8 mouse cellular contexts compared by ENCODE assay signal in the genomic region with DNA sequence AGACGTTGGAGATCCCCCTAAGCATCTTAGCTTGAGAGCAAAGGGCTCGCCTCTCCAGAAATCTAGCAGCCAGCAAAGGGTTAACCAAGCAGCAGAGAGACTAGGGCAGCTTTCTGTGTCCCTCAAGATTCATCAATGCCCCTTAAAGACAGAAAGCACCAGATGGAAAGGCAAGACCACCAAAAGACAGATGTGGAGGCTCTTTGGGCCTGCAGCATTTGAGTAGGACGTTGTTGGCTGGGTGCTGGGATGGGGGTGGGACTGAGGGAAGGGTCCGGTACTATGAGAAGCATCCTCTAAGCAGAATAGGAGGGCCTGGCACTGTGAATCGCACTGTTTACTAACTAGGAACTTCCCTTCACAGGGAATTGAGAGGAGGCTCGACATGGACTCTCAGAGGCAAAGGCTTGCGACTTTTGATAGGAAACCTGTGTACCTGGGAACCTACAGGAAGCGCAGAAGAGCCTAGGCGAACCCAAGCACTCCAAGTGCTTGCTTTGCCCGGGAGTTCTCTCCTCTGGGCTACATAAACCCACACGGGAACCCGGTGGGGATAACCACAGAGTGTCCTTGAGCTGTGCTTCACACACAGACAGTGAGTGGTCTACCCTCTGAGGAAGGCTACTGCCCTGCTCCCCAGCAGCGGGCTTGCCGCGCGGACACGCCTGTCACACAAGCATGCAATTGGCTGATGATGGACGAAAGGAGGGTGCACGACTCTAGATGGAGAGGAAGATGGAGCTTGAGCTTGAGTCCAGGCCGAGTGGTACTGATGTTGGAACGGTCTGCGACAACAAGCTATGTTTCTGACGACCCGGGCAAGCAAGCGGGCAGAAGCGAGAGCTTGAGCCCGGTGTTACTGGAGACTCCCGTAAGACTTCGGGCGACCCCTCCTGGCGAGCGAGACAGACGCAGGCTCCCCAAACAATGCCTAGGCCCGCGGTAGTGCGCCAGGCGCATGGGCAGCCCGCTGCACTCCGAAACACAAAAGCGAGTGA. TPM values are rescaled to one million over a fixed set of nuclear protein-coding genes. Genes with fewer than 3 reads are reported as not detected.
DNase-seq lines count a peak whose midpoint lies in the region; ATAC-seq and TF ChIP-seq lines count a peak whose summit lies in the region.

No protein-coding gene starts in this region.

- H3K4me3 ChIP-seq in E14TG2a.4 (replicated peaks; ENCODE audit: low read length): peak overlapping the region; percentile 83
- peak overlapping the region; percentile 33 for H3K4me3 ChIP-seq in hindbrain, embryonic 11.5 days (ENCODE audit: low read depth, low read length)
- peak overlapping the region; percentile 33 for H3K4me3 ChIP-seq in lung, adult 2 months (replicated peaks; ENCODE audit: extremely low read depth, low read depth, low read length)
- peak overlapping the region; percentile 37 for H3K4me3 ChIP-seq in olfactory bulb, adult 2 months (ENCODE audit: insufficient read depth, low read depth, low read length)

- H3K9ac ChIP-seq in hindbrain, embryonic 11.5 days (ENCODE audit: low read depth, low read length): peak overlapping the region; percentile 64

- H3K4me1 ChIP-seq in E14TG2a.4 (replicated peaks; ENCODE audit: low read depth, low read length): peaks cover 48% of the 10 kb centered on the region
- peaks cover 6% of the 10 kb centered on the region for H3K4me1 ChIP-seq in hindbrain, embryonic 11.5 days (replicated peaks; ENCODE audit: control insufficient read depth, insufficient read depth, low read length)
- H3K4me1 ChIP-seq in lung, adult 2 months (ENCODE audit: control insufficient read depth, insufficient read depth, low read length): 0 out of 2 replicates have a peak, but pooled peaks cover 2% of the 10 kb centered on the region
- H3K4me1 ChIP-seq in olfactory bulb, adult 2 months (ENCODE audit: control insufficient read depth, insufficient read depth, low read length): peaks cover 21% of the 10 kb centered on the region

- TF ChIP-seq POLR2A in lung, adult 2 months (IDR thresholded peaks at IDR 0.05; ENCODE audit: borderline replicate concordance, extremely low read depth, low read depth, low read length): no peak
- no peak for TF ChIP-seq POLR2A in olfactory bulb, adult 2 months (IDR thresholded peaks at IDR 0.05; ENCODE audit: insufficient read depth, low read depth, low read length)

- H3K27ac ChIP-seq in hindbrain, embryonic 11.5 days (ENCODE audit: low read depth, low read length): 0 out of 2 replicates have a peak overlapping the region, but pooled peaks have one; percentile 17
- H3K27ac ChIP-seq in olfactory bulb, adult 2 months (ENCODE audit: insufficient read depth, low read depth, low read length): no peak overlapping the region

- peaks cover 2% of the 10 kb centered on the region; the same call in 1 of the 2 replicates for H3K36me3 ChIP-seq in E14TG2a.4 (ENCODE audit: insufficient read depth, low read length)
- H3K36me3 ChIP-seq in hindbrain, embryonic 11.5 days (ENCODE audit: control insufficient read depth, insufficient read depth, low read length): no peaks in the 10 kb centered on the region

- peaks cover 85% of the 10 kb centered on the region for H3K27me3 ChIP-seq in E14TG2a.4 (ENCODE audit: insufficient read depth, low read length)
- no peaks in the 10 kb centered on the region; the same call in 1 of the 2 replicates for H3K27me3 ChIP-seq in hindbrain, embryonic 11.5 days (ENCODE audit: control insufficient read depth, insufficient read depth, low read length)

- peak overlapping the region; percentile 50 for H3K4me2 ChIP-seq in hindbrain, embryonic 11.5 days (replicated peaks; ENCODE audit: low read depth, low read length)

- peak; percentile 77 for ATAC-seq in hindbrain, embryonic 11.5 days (ENCODE audit: low FRiP score)

- peak; percentile 54 for TF ChIP-seq CTCF in E14TG2a.4 (conservative IDR thresholded peaks at IDR 0.05; ENCODE audit: low read length)
- TF ChIP-seq CTCF in lung, adult 2 months (IDR thresholded peaks at IDR 0.05; ENCODE audit: insufficient read depth, low read length): peak; percentile 25; the same call in 1 of the 2 replicates
- peak; percentile 59 for TF ChIP-seq CTCF in olfactory bulb, adult 2 months (IDR thresholded peaks at IDR 0.05; ENCODE audit: insufficient read depth, low read depth, low read length)

- no peaks in the 10 kb centered on the region for H3K9me3 ChIP-seq in E14TG2a.4 (ENCODE audit: low read length)
- no peaks in the 10 kb centered on the region for H3K9me3 ChIP-seq in hindbrain, embryonic 11.5 days (ENCODE audit: control insufficient read depth, low read length)

- peak; percentile 94 to 95 for DNase-seq in cerebellum, postnatal 10 days
- DNase-seq in frontal cortex, postnatal 14 days (ENCODE audit: low spot score in 2 of 2): peak; percentile 45 to 77
- DNase-seq in hindbrain, embryonic 11.5 days (ENCODE audit: low spot score): peak; percentile 92
- peak; percentile 53 for DNase-seq in layer of hippocampus, adult 9-10 months (ENCODE audit: low spot score)
- peak; percentile 62 for DNase-seq in lung, adult 2 months
- peak; percentile 66 for DNase-seq in thymus, postnatal 0 days (ENCODE audit: low spot score)

- WGBS in hindbrain, embryonic 11.5 days: 6% methylated on average over 40 of the region's 40 CpGs
- 10% methylated on average over 40 of the region's 40 CpGs for WGBS in lung, adult 2 months
- 15% methylated on average over 40 of the region's 40 CpGs for WGBS in olfactory bulb, adult 2 months

RNA-seq across cellular contexts. Expression of a gene that starts 2.3 kb away (rescaled TPM):
- polyA plus RNA-seq in hindbrain, embryonic 11.5 days (2014; fragmentation: Nextera tagmentation; extraction: Ambion mirVana): 94.1 and 94.4 TPM in 2 replicates
- 33.1 and 48.9 TPM in 2 replicates for polyA plus RNA-seq in lung, adult 2 months (2012; rRNA removed)
- not detected in 2 replicates for polyA plus RNA-seq in olfactory bulb, adult 2 months (2012; ENCODE audit: insufficient read depth, insufficient read length, low replicate concordance, missing spikeins)
- 3.6 and 6.8 TPM in 2 replicates for polyA plus RNA-seq in thymus, postnatal 0 days (2015; fragmentation: Nextera tagmentation; extraction: Ambion mirVana)

Comparison
In these comparisons a context has a peak if more than half of its experiments do, and no peak if none do; other contexts are left out.
1. H3K4me3 ChIP-seq: peak in every context shown above with its lines; median percentile 83 in E14TG2a.4; 37 in olfactory bulb, adult 2 months; 33 in hindbrain, embryonic 11.5 days; 33 in lung, adult 2 months.